Mouse (Mus musculus): ENCODE data around the gene Fastkd3.

Gene Fastkd3

DNA sequence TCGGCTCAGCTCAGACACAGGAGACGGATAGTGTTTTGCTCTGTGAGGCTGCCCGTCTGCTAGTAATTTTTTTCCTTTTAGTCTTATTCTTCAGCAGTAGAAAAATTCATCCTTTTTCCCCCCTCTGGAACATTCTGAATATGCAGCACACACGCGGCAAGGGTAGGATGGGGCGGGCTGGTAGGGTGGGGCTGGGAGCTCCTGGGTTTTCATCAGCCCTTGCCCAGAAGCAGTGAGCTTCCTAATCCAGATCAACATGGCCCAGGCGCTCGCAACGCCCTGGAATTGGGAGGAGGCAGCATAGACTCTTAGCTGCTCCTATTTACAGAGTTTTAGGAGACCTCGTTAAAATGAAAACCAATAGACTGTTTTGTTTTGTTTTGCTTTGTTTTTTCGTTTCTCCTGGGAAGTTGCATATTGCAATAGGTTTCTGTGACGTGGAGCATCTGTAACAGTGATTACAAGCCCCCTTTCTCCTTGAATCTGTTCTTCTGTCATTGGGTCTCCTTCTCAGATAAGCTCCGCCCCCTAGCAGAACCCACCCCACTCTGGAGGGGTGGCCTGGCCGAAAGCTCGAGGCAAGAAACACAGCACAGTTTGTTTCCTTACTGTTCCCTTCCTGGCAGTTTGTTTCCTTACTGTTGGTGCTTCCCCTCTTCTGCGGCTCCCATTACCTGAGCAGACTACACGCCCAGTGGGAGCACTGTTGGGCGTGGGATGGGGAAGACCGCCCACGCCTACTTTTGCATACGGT, 25.8 kb downstream of the Fastkd3 start:
- DNase-seq (ENCODE audit: low read depth, low spot score) = no peak

DNA sequence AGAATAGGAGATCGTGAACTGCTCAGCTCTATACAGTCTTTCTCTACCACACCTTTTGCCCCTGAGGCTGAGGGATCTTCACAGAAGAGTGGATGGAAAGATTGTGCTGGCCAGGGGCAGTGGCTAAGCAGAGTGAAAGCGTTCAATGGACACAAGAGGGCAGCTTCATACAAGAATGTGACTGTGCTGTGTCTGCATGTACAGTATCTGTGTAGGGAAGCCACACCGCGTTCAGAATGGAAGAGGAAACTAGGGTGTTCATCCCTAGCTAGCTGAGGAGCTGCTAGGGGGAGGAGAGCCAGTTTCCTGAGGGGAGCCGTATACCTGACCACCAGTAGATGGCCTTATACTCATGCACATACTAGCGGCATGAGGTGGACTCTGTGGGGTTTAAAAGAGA, 40.8 kb downstream of the Fastkd3 start:
- DNase-seq (ENCODE audit: low read depth, low spot score) = no peak

DNA sequence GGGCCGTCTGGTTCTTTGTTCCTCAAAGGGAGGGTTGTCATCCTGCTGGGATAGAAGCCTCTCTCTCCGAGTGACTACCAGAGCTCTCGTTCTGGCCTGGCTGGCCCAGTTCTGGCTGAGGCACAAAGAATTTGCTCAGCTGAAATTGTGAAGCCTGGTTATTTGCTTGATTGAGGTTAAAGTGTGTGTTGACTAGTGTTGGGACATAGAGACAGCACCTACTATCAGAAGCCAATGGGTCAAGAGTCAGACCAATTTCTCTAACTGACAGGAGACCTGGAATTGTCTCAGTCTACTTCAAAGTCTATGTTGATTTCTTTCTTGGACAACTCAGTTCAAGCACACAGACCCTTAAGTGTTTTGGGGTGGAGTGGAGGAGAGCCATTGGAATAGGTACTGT, 45.0 kb downstream of the Fastkd3 start:
- DNase-seq (ENCODE audit: low read depth, low spot score) = no peak

All from c-Kit-negative CD71-positive TER-119-positive erythroid progenitor cells, embryonic 14.5 days (primary cell).